Mouse (Mus musculus) T-cell, adult 2 months (primary cell): Measurements from ENCODE around the gene Wasf2.

Source experiments
- DNase-seq: peaks from one replicate; pipeline ENCODE4 v3.0.0; 2022; ENCODE audit warnings: low spot score

The Wasf2 gene

DNA sequence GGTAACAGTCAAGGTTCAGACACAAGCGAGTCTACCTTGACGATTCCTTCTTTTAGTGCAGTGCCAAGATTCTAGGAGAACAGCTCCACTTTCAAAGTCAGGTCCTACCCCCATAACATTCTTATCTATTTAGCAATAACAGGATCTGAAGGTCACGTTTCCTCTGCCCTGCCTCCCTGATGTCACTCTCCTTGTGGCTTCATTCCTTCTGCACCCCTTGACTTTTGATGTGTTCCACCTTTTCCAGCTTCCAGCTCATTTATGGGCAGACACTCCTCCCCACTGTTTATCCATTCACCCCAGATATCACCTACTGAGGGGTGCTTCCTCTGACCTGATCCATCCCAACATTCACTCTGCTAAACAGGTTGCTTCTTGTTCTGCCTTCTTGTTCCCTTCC lies 3.2 kb upstream of the Wasf2 start:
- DNase-seq = no peak

- DNase-seq = peak; percentile 11
These were observed 2.4 kb upstream of the Wasf2 start for GRCm38 (mm10) chr4:133127894-133128293.

GRCm38 (mm10) chr4:133129391-133129790 lies 914 bp upstream of the Wasf2 start:
- peak; percentile 51 for DNase-seq

GRCm38 (mm10) chr4:133130890-133131741 lies 811 bp downstream of the Wasf2 start:
- DNase-seq = peak; percentile 33

DNA sequence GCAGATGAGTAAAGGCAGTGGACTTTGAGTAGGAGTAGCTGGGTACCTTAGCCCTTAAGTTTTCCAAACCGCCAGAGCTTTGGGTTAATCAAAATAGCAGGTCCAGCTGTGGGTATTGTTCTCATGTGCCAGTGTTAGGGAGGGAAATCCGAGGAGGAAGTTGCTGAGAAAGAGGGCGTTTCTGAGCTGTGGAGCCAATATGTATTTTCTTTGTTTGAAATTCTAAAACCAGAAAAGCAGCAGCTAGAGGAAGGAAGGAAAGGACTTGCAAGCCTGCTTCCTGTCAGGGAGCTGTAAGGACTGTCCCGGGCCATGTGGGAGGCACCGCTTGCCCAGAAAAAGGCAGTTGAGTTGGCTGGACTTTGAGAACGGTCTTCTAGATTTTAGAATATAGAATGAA lies 1.7 kb downstream of the Wasf2 start:
- peak; percentile 53 for DNase-seq

DNA sequence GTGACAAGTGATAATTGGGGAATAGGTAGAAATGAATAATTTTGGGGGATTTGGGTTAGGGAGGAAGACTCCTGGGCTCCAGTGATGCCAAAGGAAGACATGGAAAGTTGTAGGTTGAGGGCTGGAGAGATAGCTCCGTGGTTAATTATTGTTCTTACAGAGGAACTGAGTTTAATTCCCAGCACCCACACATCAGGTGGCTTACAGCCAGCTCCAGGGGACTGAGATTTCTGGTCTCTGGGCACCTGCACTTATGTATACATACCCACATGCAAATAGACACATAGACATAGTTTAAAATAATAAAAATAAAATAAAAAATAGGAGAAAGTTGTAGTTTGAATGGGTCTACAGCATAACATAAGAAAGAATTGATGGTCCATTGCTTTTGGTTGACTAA lies 6.6 kb downstream of the Wasf2 start:
- no peak for DNase-seq

DNA sequence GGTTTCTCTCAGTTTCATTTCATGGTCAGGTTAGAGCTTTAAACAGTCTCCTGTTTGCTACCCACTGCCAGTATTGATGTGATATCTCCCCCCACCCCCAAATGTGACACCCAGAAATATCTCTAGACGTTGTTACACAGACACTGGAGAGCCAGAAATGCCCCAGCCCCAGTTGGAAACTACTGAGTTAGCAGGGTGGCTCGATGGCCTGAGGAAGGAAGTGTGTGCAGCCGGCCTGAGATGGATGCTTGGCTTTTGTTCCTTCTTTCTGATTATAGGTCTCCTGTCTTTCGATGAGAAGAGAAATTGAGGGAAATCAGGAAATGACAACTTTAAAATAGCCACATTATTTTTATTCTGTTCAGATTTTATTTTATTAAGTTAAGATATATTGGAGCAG lies 8.7 kb downstream of the Wasf2 start:
- DNase-seq = no peak

DNA sequence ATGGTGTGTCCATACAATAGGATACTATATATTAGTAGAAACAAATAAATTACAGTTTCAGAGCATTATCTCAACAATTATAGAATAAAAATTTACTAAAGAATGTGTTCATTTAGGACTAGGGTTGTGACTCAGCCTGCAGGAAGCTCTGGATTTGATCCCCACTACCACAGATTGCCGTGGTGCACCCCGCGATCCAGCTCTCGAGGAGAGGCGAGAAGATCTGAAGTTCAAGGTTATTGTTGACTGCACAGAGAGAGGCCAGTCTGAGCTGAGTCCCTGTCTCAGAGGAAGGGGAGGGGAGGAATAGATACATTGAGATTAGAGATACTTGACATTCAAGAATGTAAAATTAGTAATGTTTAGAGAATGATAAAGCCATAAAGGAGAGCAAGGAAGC lies 24.7 kb downstream of the Wasf2 start:
- no peak for DNase-seq

DNA sequence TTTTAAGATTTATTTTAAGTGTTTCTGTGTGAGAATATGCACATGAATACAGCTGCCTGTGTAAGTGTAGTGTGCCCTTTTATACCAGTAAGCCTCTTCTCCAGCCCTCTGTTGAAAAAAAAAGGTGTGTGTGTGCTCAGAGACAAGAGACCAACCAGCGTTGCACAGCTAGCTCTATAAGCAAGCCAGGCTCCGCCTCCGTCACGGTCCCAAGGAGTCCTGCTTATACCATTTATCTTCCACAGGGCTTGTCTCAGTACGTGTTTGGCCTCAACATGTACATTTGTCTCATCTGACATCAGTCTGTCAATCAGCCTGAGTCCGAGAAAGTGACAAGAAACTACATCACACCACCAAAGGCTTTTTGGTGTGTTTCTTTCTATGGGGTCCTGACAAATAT lies 25.4 kb downstream of the Wasf2 start:
- DNase-seq = no peak

DNA sequence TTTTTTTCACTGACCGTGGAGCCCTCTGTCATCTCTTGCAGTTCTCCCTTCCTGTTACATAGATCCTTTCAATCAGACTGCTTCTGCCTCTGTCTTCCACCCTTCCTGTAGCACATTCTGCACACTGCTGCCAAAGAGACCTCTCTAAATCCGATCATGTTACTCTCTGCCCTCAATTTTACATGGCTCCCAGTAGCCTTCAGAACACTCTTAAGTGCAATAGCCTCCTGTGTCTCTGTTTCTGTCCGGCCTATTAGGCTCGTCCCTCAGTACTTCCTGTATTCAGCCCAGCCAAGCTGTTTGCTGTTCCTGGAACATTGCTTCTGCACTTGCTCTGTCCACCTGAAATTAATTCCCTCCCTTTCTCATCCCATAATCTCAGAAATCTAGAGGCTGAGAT lies 26.1 kb downstream of the Wasf2 start:
- no peak for DNase-seq

GRCm38 (mm10) chr4:133156831-133157230 lies 26.5 kb downstream of the Wasf2 start:
- no peak for DNase-seq

DNA sequence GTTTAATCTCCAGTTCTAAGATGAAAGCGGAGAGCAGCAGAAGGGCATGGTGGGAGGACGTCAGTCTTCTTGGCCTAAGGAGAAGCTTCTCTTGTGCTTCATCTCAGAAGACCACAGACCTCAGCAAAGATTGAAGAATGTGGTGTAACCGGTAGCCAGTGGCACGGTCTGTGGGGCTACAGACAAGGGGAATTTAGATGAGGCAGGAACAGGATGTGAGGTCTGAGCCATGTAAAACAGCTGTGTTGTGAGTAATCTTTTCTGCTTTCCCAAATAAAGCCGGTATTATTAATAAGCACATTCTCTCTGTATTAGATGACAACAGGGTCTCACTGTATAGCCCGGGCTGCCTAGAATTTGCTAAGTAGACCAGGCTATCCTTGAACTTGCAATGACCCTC lies 28.8 kb downstream of the Wasf2 start:
- peak; percentile 85 for DNase-seq

DNA sequence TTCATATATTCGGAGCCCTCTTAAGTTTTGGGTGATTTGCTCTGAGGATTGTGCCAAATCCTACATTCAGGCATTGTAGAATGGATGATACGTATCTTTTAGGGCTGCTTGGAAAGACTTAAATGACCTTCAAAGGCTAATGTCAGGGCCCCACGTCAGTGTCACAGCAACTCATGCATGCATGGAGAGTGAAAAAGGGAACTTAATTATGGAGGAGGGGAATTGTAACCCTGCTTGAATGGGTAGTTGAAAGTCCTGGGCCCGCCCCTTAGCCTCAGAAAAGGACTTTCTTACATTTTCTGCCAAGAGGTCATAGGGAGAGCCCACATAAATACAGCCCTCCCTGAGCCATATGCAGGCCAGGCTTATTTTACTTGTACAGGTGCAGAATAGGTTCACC lies 29.3 kb downstream of the Wasf2 start:
- no peak for DNase-seq

DNA sequence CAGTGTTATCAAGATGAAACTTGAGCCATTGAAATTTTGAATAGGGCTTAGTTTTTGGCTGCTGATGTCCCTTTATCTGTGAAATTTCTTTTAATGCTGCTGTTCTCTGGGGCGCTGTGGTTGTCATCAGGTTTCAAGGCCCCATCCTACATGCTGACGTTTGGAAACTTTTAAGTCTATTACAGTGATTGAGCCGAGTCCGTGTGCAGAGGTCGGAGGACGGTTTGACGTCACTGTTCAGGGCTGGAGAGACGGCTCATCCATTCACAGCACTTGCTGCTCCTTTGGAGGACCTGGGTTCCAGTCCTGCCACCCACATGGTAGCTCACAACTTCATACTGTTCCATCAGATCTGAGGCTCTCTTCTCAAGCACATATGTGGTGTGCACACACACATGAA lies 29.9 kb downstream of the Wasf2 start:
- DNase-seq = no peak

DNA sequence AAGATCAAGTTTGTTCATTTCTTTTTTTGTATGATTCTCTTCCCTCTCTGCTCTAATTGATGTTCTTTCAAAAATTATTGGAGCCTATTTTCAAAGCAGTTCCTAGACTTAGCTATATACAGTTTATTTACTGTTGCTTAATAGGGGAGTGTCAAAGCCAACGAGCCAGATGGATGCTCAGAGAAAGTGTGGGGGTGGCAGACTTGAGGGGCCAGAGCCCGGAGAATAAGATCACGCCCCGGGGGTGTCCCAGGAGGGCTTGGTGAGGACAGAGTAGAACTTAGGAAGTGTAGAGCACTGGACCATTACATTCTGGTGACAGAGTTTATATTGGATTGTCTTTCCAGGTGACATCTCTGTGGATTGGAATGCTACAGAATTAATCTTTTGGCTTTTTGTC lies 30.5 kb downstream of the Wasf2 start:
- no peak for DNase-seq

- DNase-seq = peak; percentile 67
These were observed 31.9 kb downstream of the Wasf2 start for GRCm38 (mm10) chr4:133162196-133162595.

GRCm38 (mm10) chr4:133166773-133167172 lies 36.5 kb downstream of the Wasf2 start:
- no peak for DNase-seq

GRCm38 (mm10) chr4:133169237-133170055 lies 39.1 kb downstream of the Wasf2 start:
- DNase-seq = peak; percentile 71

DNA sequence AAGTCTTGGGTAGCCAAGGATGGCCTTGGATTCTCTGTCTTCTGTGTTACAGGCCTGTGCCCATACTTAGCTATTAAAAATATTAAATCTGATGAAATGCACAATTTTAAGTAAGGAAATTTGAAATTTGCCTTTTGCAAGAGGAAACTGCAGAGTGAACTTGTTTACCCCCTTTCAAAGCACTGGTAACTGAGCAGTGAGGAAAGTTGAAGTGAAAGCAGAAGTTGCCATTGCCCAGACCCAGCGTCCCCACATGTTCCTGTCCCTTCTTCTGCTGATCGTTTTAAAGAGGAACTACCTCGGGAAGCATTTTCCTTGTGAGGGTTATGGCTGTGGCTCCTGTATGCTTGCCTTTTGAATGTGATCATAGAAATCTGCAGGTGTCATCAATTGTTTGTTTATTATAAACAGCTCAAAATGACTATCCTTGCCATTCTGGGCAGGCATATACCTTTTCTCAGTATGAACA lies 39.8 kb downstream of the Wasf2 start:
- peak; percentile 19 for DNase-seq

- DNase-seq = no peak
These were observed 40.3 kb downstream of the Wasf2 start for GRCm38 (mm10) chr4:133170616-133171015.

- no peak for DNase-seq
These were observed 42.1 kb downstream of the Wasf2 start for GRCm38 (mm10) chr4:133172451-133172850.

DNA sequence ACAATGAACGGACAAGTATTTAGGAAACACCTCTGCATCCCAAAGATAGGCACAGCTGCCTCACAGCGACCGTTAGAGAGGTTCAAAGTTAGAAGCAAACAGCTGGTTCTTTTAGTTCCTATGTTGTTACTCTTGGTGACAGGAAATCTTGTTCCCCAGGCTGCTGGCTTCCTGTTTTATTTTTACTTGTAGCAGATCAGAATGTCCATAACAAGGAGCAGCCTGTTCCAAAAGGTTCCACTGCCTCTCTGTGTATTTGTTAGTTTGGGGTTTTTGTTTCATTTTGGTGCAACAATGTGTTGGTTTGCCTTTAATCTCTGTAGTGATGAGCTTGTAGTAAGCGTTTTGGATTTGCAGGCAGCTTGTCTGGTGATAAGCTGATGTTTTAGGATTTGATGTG lies 44.1 kb downstream of the Wasf2 start:
- DNase-seq = peak; percentile 59

DNA sequence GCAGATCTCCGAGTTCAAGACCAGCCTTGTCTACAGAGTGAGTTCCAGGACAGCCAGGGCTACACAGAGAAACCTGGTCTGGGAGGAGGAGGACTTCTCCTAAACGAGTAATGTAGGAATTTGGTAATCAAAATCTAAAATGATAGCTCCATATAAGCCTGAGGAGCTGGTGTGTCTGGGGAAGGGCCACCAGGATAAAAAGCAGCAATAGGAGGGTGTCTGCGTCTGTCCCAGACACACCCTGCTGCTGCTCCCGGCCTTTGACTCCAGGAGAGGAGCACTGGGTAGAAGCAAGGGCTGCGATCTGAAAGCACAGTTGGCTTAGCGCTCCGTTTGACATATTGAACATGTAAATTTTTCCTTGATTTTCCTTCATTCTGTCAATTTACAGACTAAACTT lies 45.0 kb downstream of the Wasf2 start:
- DNase-seq = no peak
